In the genomic region with DNA sequence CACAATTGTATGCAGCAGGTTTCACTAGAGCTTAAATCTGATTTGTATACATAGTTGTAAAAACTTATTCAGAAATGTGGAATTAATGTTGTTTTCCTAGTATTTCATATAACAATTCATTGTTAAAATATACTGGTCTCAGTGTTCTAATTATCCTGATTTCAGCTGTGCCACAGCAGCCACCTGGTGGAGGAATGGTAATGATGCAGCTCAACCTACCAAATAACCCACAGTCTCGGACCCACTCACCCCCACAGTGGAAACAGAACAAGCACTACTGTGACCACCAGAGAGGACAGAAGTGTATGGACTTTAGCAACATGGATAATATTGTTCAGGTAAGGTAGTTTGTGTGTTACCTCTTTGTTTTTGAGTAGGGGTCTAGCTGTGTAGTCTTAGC, we compare ENCODE assay signal across 14 mouse cellular contexts. TPM values are rescaled to one million over a fixed set of nuclear protein-coding genes. Genes with fewer than 3 reads are reported as not detected.
DNase-seq lines count a peak whose midpoint lies in the region; ATAC-seq and TF ChIP-seq lines count a peak whose summit lies in the region.
"Had no signal": no experiment of that assay in that cellular context is flagged by ENCODE, and none has a peak within 500 bp of the region (broad histone marks: within the 10 kb centered on the region; RNA-seq: fewer than 3 reads in every experiment).

No protein-coding gene starts in this region.

- peak; percentile 33 for TF ChIP-seq RAD21 in MEL (IDR thresholded peaks at IDR 0.05; ENCODE audit: low read depth, low read length)

- H3K36me3 ChIP-seq in forebrain, embryonic 14.5 days (ENCODE audit: control insufficient read depth, insufficient read depth, low read length), result peaks cover 48% of the 10 kb centered on the region
- peaks cover 17% of the 10 kb centered on the region for H3K36me3 ChIP-seq in forebrain, embryonic 16.5 days (ENCODE audit: control insufficient read depth, insufficient read depth)
- peaks cover 29% of the 10 kb centered on the region for H3K36me3 ChIP-seq in liver, adult 2 months (ENCODE audit: control insufficient read depth, insufficient read depth, low read length)
- H3K36me3 ChIP-seq in MEL (ENCODE audit: control insufficient read depth in 1 of 2, insufficient read depth in 2 of 2, low read length in 2 of 2), result peaks cover 11 to 16% of the 10 kb centered on the region in 2 experiments

- H3K27ac ChIP-seq in forebrain, embryonic 14.5 days (ENCODE audit: low read depth, low read length), result no peak overlapping the region
- H3K27ac ChIP-seq in forebrain, embryonic 16.5 days (ENCODE audit: low read length), result no peak overlapping the region
- no peak overlapping the region for H3K27ac ChIP-seq in liver, adult 2 months (replicated peaks; ENCODE audit: insufficient read depth, low read depth, low read length)
- no peak overlapping the region for H3K27ac ChIP-seq in MEL (ENCODE audit: control insufficient read depth, low read depth, low read length)
- H3K27ac ChIP-seq: embryonic facial prominence, embryonic 10.5 days; limb, embryonic 13.5 days had no signal

- no peaks in the 10 kb centered on the region for H3K27me3 ChIP-seq in forebrain, embryonic 14.5 days (replicated peaks; ENCODE audit: control insufficient read depth, insufficient read depth, low read length)
- H3K27me3 ChIP-seq in forebrain, embryonic 16.5 days (replicated peaks; ENCODE audit: control insufficient read depth, insufficient read depth, low read length), result no peaks in the 10 kb centered on the region
- no peaks in the 10 kb centered on the region for H3K27me3 ChIP-seq in liver, adult 2 months (ENCODE audit: control insufficient read depth, insufficient read depth, low read length)
- H3K27me3 ChIP-seq in MEL (ENCODE audit: control insufficient read depth in 1 of 2, insufficient read depth in 2 of 2, low read length in 2 of 2), result no peaks in the 10 kb centered on the region
- H3K27me3 ChIP-seq: limb, embryonic 13.5 days; megakaryocyte, embryonic 14.5 days had no signal

- TF ChIP-seq CTCF in liver, adult 2 months (IDR thresholded peaks at IDR 0.05; ENCODE audit: low read depth, low read length), result peak; percentile 3; the same call in 1 of the 2 replicates
- peak; percentile 18 to 34 (median 32) for TF ChIP-seq CTCF in MEL (IDR thresholded peaks at IDR 0.05 in 2 of 3, conservative IDR thresholded peaks at IDR 0.05 in 1 of 3; ENCODE audit: control insufficient read depth in 1 of 3, insufficient read depth in 1 of 3, low read depth in 2 of 3, low read length in 3 of 3, poor library complexity in 1 of 3, severe bottlenecking in 1 of 3)

- no peak overlapping the region for H3K9ac ChIP-seq in forebrain, embryonic 14.5 days (ENCODE audit: low read length)
- no peak overlapping the region for H3K9ac ChIP-seq in forebrain, embryonic 16.5 days (replicated peaks; ENCODE audit: low read depth, low read length)
- no peak overlapping the region for H3K9ac ChIP-seq in liver, adult 2 months (ENCODE audit: low read depth, low read length)
- no peak overlapping the region for H3K9ac ChIP-seq in MEL (ENCODE audit: control insufficient read depth, low read depth, low read length, poor library complexity, severe bottlenecking)
- H3K9ac ChIP-seq: limb, embryonic 13.5 days had no signal

- H3K4me2 ChIP-seq in forebrain, embryonic 14.5 days (ENCODE audit: low read length), result no peak overlapping the region
- H3K4me2 ChIP-seq in forebrain, embryonic 16.5 days (ENCODE audit: low read length), result no peak overlapping the region
- H3K4me2 ChIP-seq: limb, embryonic 13.5 days had no signal

- ATAC-seq in forebrain, embryonic 14.5 days, result no peak
- no peak for ATAC-seq in forebrain, embryonic 16.5 days

- 81% methylated on average over 1 of the region's 1 CpGs for WGBS in forebrain, embryonic 14.5 days
- WGBS in forebrain, embryonic 16.5 days, result 74% methylated on average over 1 of the region's 1 CpGs
- 88% methylated on average over 1 of the region's 1 CpGs for WGBS in liver, adult 2 months

- no peak overlapping the region for H3K4me3 ChIP-seq in forebrain, embryonic 14.5 days (ENCODE audit: low read depth, low read length)
- no peak overlapping the region for H3K4me3 ChIP-seq in forebrain, embryonic 16.5 days (replicated peaks; ENCODE audit: low read length)
- no peak overlapping the region for H3K4me3 ChIP-seq in liver, adult 2 months (ENCODE audit: insufficient read depth, low read depth, low read length)
- no peak overlapping the region for H3K4me3 ChIP-seq in MEL (ENCODE audit: control insufficient read depth in 1 of 2, insufficient read depth in 1 of 2, low read depth in 2 of 2, low read length in 2 of 2)
- H3K4me3 ChIP-seq: embryonic facial prominence, embryonic 10.5 days; limb, embryonic 13.5 days; megakaryocyte, embryonic 14.5 days had no signal

- no peak for TF ChIP-seq EP300 in MEL (IDR thresholded peaks at IDR 0.05; ENCODE audit: low read depth in 1 of 2, low read length in 2 of 2)

- H3K4me1 ChIP-seq in forebrain, embryonic 14.5 days (ENCODE audit: control insufficient read depth, insufficient read depth, low read length), result no peaks in the 10 kb centered on the region
- no peaks in the 10 kb centered on the region for H3K4me1 ChIP-seq in forebrain, embryonic 16.5 days (replicated peaks; ENCODE audit: control insufficient read depth, insufficient read depth, low read length)
- no peaks in the 10 kb centered on the region for H3K4me1 ChIP-seq in liver, adult 2 months (ENCODE audit: control insufficient read depth, insufficient read depth, low read length)
- H3K4me1 ChIP-seq in MEL (ENCODE audit: control insufficient read depth in 1 of 2, insufficient read depth in 2 of 2, low read length in 2 of 2), result peaks cover 0 to 3% of the 10 kb centered on the region in 2 experiments; a peak in 3 of 4 replicates
- H3K4me1 ChIP-seq: embryonic facial prominence, embryonic 10.5 days; limb, embryonic 13.5 days had no signal

- no peaks in the 10 kb centered on the region for H3K9me3 ChIP-seq in forebrain, embryonic 14.5 days (replicated peaks; ENCODE audit: control insufficient read depth, low read length)
- H3K9me3 ChIP-seq in forebrain, embryonic 16.5 days (ENCODE audit: control insufficient read depth, low read length), result no peaks in the 10 kb centered on the region
- no peaks in the 10 kb centered on the region for H3K9me3 ChIP-seq in MEL (replicated peaks; ENCODE audit: insufficient read depth, low read length)
- H3K9me3 ChIP-seq: embryonic facial prominence, embryonic 10.5 days; limb, embryonic 13.5 days; megakaryocyte, embryonic 14.5 days had no signal

- no peak for TF ChIP-seq POLR2A in liver, adult 2 months (IDR thresholded peaks at IDR 0.05; ENCODE audit: extremely low read depth, insufficient read depth, low read length)
- TF ChIP-seq POLR2A in MEL (IDR thresholded peaks at IDR 0.05; ENCODE audit: control insufficient read depth in 1 of 2, insufficient read depth in 1 of 2, low read depth in 1 of 2, low read length in 2 of 2, poor library complexity in 1 of 2), result no peak

- peak; percentile 22 for DNase-seq in forebrain, embryonic 14.5 days (ENCODE audit: low spot score)
- no peak for DNase-seq in liver, adult 2 months (ENCODE audit: extremely low read depth, low read depth, low spot score)
- no peak for DNase-seq in liver
- no peak for DNase-seq in MEL (ENCODE audit: low read depth, low spot score)
- DNase-seq in retina, embryonic 14.5 days (ENCODE audit: low spot score), result peak; percentile 43
- no peak for DNase-seq in adrenal gland, adult (ENCODE audit: inconsistent age in 2 of 2, low spot score in 1 of 2)
- DNase-seq in urinary bladder, postnatal 14 days (ENCODE audit: low spot score), result no peak
- DNase-seq: heart, postnatal 36 days; kidney, adult 9 months; right cerebral cortex, adult 18-20 months had no signal

- no peaks in the 10 kb centered on the region for H3K79me2 ChIP-seq in liver, adult 2 months (ENCODE audit: control insufficient read depth, insufficient read depth, low read length)
- H3K79me2 ChIP-seq in MEL (ENCODE audit: control insufficient read depth, insufficient read depth, low read length, poor library complexity), result no peaks in the 10 kb centered on the region

TF ChIP-seq in MEL, 35 proteins besides CTCF, POLR2A, EP300 and RAD21:
- TF ChIP-seq ZKSCAN1 (IDR thresholded peaks at IDR 0.05; ENCODE audit: low read depth, low read length) (no peak), SMC3 (IDR thresholded peaks at IDR 0.05; ENCODE audit: low read depth, low read length) (peak; percentile 38; the same call in 1 of the 2 replicates), POLR2AphosphoS2 (IDR thresholded peaks at IDR 0.05; ENCODE audit: low read length) (no peak)

RNA-seq across cellular contexts. Expression of a gene that starts 20.5 kb away (rescaled TPM):
- 57.7 and 62.0 TPM in 2 replicates for polyA plus RNA-seq in forebrain, embryonic 14.5 days (2014; fragmentation: Nextera tagmentation; extraction: Ambion mirVana)
- polyA plus RNA-seq in forebrain, embryonic 16.5 days (2015; fragmentation: Nextera tagmentation; extraction: Ambion mirVana), result 67.4 and 71.1 TPM in 2 replicates
- total RNA-seq in liver, adult 2 months (2014; rRNA removed), result 40.1 and 41.0 TPM in 2 replicates
- 21.4 and 26.2 TPM in 2 replicates for polyA plus RNA-seq in liver, adult 2 months (2012; rRNA removed)
- total RNA-seq in MEL (2012; rRNA removed), result 41.0 and 46.3 TPM in 2 replicates
- polyA plus RNA-seq in MEL (2012; ENCODE audit: insufficient read depth in 1 of 2, insufficient read length in 2 of 2, low read depth in 1 of 2, low replicate concordance in 2 of 2, missing spikeins in 1 of 2), result 10 to 100 TPM in 1 of 2 experiments, not detected in 1; 66.8 TPM

Comparison
In these comparisons a context has a peak if more than half of its experiments do, and no peak if none do; other contexts are left out.
1. DNase-seq: peak in forebrain, embryonic 14.5 days (single experiment) and retina, embryonic 14.5 days (single experiment); none in liver, adult 2 months (single experiment), liver (single experiment), MEL (single experiment), adrenal gland, adult (0 of 2) and urinary bladder, postnatal 14 days (single experiment).